Mouse (Mus musculus): ENCODE data around the gene Abcb6. TPM values are rescaled to one million over a fixed set of nuclear protein-coding genes. Genes with fewer than 3 reads are reported as not detected.

Gene Abcb6
- total and polyA plus RNA-seq, 2 experiments from 2014 or later: 42.5 to 46.0 TPM

DNA sequence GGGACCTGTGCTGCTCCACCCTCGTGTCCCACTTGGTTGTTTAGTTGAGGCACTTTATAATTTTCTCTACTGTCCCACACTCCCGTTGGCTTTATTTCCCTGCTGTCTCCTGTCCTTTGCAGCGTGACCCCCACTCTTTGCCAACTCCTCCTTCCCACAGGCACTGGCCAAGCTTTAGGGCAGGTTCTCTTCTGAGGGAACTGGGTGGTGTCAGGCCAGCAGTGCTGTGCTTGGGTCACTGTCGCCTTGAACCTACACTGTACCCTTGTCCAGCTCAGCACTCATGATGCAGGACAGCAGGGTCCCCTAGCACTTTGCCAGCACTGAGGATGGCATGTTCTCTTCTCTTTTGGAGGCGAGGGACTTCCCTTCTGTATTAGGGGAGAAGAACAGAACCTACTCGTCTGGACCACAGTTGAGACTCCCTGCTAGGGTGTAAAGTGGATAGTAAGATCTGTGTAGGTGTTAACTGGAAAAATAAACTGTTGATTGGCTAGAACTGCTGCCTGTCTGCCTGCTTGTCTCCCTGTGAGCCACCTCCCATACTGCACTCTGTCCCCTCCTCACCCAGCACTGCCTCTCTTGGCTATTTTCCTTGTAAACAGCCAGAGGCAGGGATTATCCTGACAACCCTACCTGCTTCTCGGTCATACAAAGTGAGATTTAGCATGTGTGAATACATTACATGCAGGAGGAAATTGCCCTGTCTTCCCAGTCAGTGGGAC, 32.6 kb downstream of the Abcb6 start:
- Histone ChIP-seq H3K4me3 (ENCODE audit: low read depth, low read length) (no peak overlapping the region), H3K27me3 (ENCODE audit: insufficient read depth, low read length) (no peaks in the 10 kb centered on the region), H3K9me3 (ENCODE audit: low read length) (no peaks in the 10 kb centered on the region), H3K9ac (no peak overlapping the region), H3K4me1 (ENCODE audit: insufficient read depth) (peaks cover 6% of the 10 kb centered on the region), H3K36me3 (ENCODE audit: insufficient read depth) (peaks cover 37% of the 10 kb centered on the region), H3K4me2 (ENCODE audit: low read depth) (no peak overlapping the region), H3K27ac (ENCODE audit: low read depth, low read length) (no peak overlapping the region)
- ATAC-seq: no peak
- 87% methylated on average over 7 of the region's 7 CpGs for WGBS
- no peak for TF ChIP-seq CTCF (IDR thresholded peaks at IDR 0.05; ENCODE audit: low read depth)
- no peak for DNase-seq

DNA sequence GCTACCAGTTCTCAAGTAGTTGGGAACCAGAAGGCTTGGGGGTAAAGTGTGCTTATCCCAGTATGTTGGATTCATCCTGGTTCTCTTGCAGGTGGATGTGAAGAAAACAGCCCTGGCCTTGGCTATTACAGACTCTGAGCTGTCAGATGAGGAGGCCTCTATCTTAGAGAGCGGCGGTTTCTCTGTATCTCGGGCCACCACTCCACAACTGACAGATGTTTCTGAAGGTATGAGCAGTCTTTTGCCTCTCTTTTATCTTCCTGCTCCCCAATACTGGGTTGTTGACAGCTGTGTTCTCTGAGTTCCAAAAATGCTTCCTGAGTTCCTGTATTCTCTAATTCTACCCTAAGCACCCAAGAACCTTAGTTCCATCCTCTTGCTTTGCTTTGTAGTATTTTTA, 34.6 kb downstream of the Abcb6 start:
- H3K27me3 ChIP-seq (ENCODE audit: insufficient read depth, low read length): no peaks in the 10 kb centered on the region
- ATAC-seq: no peak
- no peaks in the 10 kb centered on the region for H3K9me3 ChIP-seq (ENCODE audit: low read length)
- no peak for TF ChIP-seq CTCF (IDR thresholded peaks at IDR 0.05; ENCODE audit: low read depth)
- H3K36me3 ChIP-seq (ENCODE audit: insufficient read depth): peaks cover 37% of the 10 kb centered on the region
- 98% methylated on average over 3 of the region's 3 CpGs for WGBS
- DNase-seq: no peak
- no peak overlapping the region for H3K9ac ChIP-seq
- H3K4me2 ChIP-seq (ENCODE audit: low read depth): no peak overlapping the region
- no peak overlapping the region for H3K27ac ChIP-seq (ENCODE audit: low read depth, low read length)
- no peak overlapping the region for H3K4me3 ChIP-seq (ENCODE audit: low read depth, low read length)
- H3K4me1 ChIP-seq (ENCODE audit: insufficient read depth): peaks cover 12% of the 10 kb centered on the region

DNA sequence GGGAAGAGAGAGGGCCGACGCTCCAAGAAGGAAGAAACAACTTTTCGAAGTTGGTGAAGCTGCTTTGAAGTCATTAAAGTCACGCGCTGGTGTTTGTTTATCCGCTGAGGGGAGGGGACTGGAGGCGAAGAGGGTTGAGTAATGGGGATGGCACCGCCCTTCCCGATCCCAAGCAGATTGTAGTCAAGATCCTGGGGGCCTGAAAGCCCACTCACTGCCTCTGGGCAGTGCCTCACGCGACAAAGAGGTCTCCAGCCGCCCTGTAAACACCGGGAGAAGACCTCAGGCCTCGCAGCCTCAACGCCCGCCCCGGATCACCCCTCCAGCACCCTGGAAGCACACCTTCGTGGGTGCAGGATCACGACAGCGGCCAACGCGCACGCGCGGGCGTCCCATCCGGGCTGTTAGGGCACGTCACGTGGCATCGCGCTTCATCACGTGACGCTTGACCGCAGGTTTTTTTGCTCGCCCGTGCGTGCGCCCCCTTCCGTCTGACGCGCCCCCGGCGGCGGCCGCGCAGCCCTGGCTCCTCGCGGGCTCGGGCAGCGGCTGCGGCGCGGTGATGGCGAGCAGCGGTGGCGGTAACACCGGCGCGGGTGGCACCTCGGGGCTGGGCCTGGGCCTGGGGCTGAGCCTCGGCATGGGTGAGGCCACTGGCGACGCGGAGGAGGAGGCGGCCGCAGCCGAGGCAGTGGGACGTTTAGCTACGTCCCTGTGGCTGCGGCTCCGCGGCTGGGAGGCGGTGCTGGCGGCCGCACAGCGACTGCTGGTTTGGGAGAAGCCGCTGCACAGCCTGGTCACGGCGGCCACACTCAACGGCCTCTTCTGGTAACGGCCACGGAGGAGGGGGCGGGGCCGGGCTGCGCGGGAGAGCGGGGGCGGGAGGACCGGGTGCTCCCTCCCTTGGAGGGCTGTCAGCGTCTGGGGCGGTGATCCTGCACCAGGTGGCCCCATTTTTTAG, 37.6 kb downstream of the Abcb6 start, which contains the start of the genes Cnppd1 and Retreg2:
Cnppd1 (minus strand) TSS at position 411 of the 961 bp plus-strand sequence.
Retreg2 (plus strand) TSS at position 478 of the 961 bp plus-strand sequence.
- under 1% methylated on average over 86 of the region's 91 CpGs for WGBS
- Histone ChIP-seq H3K4me3 (ENCODE audit: low read depth, low read length) (peak within 1 kb of the TSS; percentile 96), H3K27me3 (ENCODE audit: insufficient read depth, low read length) (no peaks in the 10 kb centered on the region), H3K4me1 (ENCODE audit: insufficient read depth) (peaks cover 12% of the 10 kb centered on the region), H3K36me3 (ENCODE audit: insufficient read depth) (peaks cover 45% of the 10 kb centered on the region), H3K4me2 (ENCODE audit: low read depth) (peak within 1 kb of the TSS; percentile 92), H3K9ac (peak within 1 kb of the TSS; percentile 97), H3K27ac (ENCODE audit: low read depth, low read length) (peak within 1 kb of the TSS; percentile 94), H3K9me3 (ENCODE audit: low read length) (no peaks in the 10 kb centered on the region)
- DNase-seq (peak; percentile 96), ATAC-seq (peak; percentile 92)
- peak; percentile 75 for TF ChIP-seq CTCF (IDR thresholded peaks at IDR 0.05; ENCODE audit: low read depth)

DNA sequence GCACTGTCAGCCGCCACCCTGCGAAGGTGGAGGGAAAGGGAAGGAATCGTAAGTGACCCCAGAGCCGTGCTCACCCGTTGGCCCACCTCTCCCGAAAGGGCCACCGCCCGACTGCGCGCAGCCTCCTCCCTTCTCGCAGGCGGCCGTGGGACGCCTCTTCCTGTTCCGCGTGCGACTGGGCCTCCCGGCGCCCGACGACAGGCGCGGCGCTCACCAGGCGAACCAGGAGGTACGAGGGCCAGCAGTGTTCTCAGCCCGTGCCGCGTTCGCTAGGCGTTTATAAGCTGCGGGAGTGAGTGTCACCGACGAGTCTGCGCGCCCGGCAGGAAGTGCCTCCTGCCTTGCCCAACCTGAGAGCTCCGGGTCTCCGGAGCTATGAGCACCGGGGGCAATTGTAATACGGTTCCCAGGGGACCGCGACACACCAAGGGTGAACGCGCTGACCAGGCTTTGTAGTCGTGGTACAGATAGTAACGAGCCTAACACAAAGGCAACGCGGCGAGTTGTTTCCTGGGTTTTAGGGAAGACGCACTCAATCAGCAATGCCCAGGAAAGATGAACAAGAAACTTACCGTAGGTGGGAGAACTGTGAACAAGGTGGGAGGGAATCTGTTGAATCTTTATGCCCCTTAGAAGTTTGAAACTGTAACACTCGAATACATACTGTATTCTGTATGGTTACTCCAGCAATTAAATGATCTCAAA, 38.6 kb downstream of the Abcb6 start:
- Histone ChIP-seq H3K4me2 (ENCODE audit: low read depth) (peak overlapping the region; percentile 92), H3K4me1 (ENCODE audit: insufficient read depth) (peaks cover 12% of the 10 kb centered on the region), H3K27ac (ENCODE audit: low read depth, low read length) (peak overlapping the region; percentile 94), H3K9me3 (ENCODE audit: low read length) (no peaks in the 10 kb centered on the region), H3K9ac (peak overlapping the region; percentile 97), H3K27me3 (ENCODE audit: insufficient read depth, low read length) (no peaks in the 10 kb centered on the region), H3K4me3 (ENCODE audit: low read depth, low read length) (peak overlapping the region; percentile 96), H3K36me3 (ENCODE audit: insufficient read depth) (peaks cover 43% of the 10 kb centered on the region)
- TF ChIP-seq CTCF (IDR thresholded peaks at IDR 0.05; ENCODE audit: low read depth): no peak
- under 1% methylated on average over 53 of the region's 53 CpGs for WGBS
- DNase-seq (peak; percentile 31), ATAC-seq (no peak)

DNA sequence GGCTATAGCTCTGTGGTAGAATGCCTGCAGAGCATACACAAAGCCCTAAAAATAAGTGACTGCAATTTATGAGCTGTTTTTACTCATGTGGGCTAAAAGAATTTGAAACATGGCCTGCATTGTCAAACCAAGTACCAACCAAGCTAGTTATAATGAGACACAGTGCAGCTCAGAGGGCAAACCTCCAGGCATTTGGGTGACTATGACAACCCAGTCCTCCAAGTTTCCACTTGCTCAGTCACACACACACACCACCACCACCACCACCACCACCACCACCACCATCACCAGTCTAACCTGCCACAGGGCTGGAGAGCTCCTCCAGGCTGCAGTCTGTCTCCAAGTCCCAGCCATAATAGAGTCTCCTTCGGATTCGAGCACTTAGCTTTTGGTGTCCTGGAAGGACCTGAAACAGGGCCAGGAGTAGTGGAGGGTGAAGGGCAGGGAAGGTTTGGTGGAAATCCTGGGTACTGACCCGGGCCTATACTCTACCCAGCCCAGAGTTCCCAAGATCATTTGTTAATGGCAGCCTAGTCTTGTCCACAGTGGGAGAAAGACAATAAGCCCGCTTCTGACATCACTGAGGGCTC, 39.5 kb downstream of the Abcb6 start:
- 63% methylated on average over 4 of the region's 4 CpGs for WGBS
- no peak overlapping the region for H3K27ac ChIP-seq (ENCODE audit: low read depth, low read length)
- ATAC-seq: no peak
- peak overlapping the region; percentile 96 for H3K4me3 ChIP-seq (ENCODE audit: low read depth, low read length)
- no peak for TF ChIP-seq CTCF (IDR thresholded peaks at IDR 0.05; ENCODE audit: low read depth)
- no peaks in the 10 kb centered on the region for H3K9me3 ChIP-seq (ENCODE audit: low read length)
- H3K27me3 ChIP-seq (ENCODE audit: insufficient read depth, low read length): no peaks in the 10 kb centered on the region
- H3K4me1 ChIP-seq (ENCODE audit: insufficient read depth): peaks cover 12% of the 10 kb centered on the region
- DNase-seq: no peak
- peaks cover 43% of the 10 kb centered on the region for H3K36me3 ChIP-seq (ENCODE audit: insufficient read depth)
- peak overlapping the region; percentile 97 for H3K9ac ChIP-seq
- peak overlapping the region; percentile 92 for H3K4me2 ChIP-seq (ENCODE audit: low read depth)

DNA sequence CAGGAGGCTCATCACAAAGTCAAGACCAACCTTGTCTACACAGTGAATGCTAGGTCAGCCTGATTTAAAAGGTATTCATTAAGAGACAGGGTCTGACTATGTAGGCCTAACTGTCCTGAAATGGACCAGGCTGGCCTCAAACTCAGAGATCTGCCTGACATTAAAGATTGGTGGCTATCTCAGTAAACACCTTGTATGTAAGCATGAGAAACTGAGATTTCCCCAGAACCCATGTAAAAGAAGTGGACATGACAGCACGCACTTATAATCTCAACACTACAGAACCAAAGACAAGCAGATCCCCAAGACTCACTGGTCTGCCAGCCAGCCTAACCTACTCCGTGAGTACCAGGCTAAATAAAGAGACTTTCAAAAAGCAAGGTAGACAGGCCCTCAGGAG, 41.7 kb downstream of the Abcb6 start:
- H3K4me2 ChIP-seq (ENCODE audit: low read depth): no peak overlapping the region
- peaks cover 6% of the 10 kb centered on the region for H3K4me1 ChIP-seq (ENCODE audit: insufficient read depth)
- H3K27me3 ChIP-seq (ENCODE audit: insufficient read depth, low read length): no peaks in the 10 kb centered on the region
- ATAC-seq (no peak), DNase-seq (no peak)
- H3K4me3 ChIP-seq (ENCODE audit: low read depth, low read length): no peak overlapping the region
- TF ChIP-seq CTCF (IDR thresholded peaks at IDR 0.05; ENCODE audit: low read depth): no peak
- no peaks in the 10 kb centered on the region for H3K9me3 ChIP-seq (ENCODE audit: low read length)
- peaks cover 42% of the 10 kb centered on the region for H3K36me3 ChIP-seq (ENCODE audit: insufficient read depth)
- no peak overlapping the region for H3K27ac ChIP-seq (ENCODE audit: low read depth, low read length)
- H3K9ac ChIP-seq: no peak overlapping the region
- 98% methylated on average over 2 of the region's 2 CpGs for WGBS
